Mouse (Mus musculus) left cerebral cortex, postnatal 4 days (tissue): ENCODE results near the gene S1pr1. TPM values are rescaled to one million over a fixed set of nuclear protein-coding genes. Genes with fewer than 3 reads are reported as not detected.

Experiments used
- DNase-seq: peaks from one replicate; pipeline ENCODE4 v3.0.0-alpha.2; 2022
- intact Hi-C: fragments of 180-260 bp; cut with DNase I; formaldehyde crosslinking; loops from one replicate; pipeline ENCODE4 v1.15.1; 2025
- total RNA-seq, 2 experiments: library from RNA; stranded (reverse); gene quantifications; 2 replicates each; pipeline ENCODE4 v1.2.3; 2021

Gene S1pr1
- 10 to 100 TPM; 27.0 to 27.5 TPM for total RNA-seq

GRCm38 (mm10) chr3:115714671-115715651 lies at the start of gene S1pr1:
Gene S1pr1 (minus strand): TSS chr3:115715072.
- intact Hi-C loops: loop anchor here (10.0 kb wide), 1 partner anchor 220 kb away; no protein-coding TSS in a partner anchor
- DNase-seq: peak; percentile 76

DNA sequence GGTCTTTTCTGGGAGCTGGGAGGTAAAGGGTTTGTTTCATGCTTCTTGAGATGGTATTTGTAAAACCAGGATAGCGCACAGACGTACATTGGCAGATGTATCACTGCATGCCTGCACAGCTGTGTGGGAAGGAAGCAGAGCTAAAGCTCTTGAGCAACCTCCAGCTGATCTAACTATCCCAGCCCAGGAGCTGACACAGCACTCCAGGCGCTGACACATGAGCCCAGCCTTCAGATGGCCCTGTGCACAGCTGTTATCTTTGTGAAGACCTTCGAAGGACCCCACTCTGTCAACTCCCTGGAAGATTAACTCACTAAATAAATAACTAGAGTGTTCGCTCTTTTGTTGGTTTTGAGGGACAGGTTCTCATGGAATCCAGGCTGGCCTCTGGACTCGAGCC lies 48.4 kb upstream of the S1pr1 start:
- no peak for DNase-seq
- intact Hi-C loops: no loop called here

DNA sequence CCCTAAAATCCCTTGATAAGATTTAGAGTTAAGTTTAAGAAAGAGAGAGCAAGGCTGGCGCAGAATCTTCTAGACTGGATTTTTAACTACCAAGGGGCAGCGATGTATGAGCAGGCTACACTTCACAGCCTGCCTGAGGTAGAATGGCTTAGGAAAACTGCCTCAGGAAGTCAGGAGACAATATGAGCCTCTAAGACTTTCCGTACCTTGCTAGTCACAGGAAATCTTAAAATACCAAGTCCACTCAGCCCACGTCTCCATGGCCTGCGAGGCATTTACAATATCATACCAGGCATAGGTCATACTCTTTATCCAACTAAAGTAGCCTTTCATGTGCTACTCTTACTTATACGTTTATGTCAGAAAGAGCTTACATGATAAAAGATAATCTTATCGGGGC lies 48.0 kb upstream of the S1pr1 start:
- no peak for DNase-seq
- intact Hi-C loops: no loop called here

DNA sequence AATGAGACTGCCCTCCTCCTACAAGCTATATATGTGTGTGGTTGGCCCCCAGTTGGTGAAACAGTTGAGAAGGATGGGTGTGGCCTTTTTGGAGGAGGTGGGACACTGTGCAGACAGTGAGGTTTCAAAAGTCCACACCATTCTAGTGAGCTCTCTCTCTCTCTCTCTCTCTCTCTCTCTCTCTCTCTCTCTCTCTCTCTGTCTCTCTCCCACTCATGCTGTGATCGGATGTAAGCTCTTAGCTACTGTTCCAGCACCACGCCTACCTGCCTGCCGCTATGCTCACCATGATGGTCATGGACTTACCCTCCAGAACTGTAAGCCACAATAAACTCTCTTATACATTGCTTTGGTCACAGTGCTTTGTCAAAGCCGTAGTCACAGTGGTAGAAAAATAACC lies 44.8 kb upstream of the S1pr1 start:
- intact Hi-C loops: no loop called here
- no peak for DNase-seq

GRCm38 (mm10) chr3:115758455-115758912 lies 43.6 kb upstream of the S1pr1 start:
- no peak for DNase-seq
- intact Hi-C loops: no loop called here

DNA sequence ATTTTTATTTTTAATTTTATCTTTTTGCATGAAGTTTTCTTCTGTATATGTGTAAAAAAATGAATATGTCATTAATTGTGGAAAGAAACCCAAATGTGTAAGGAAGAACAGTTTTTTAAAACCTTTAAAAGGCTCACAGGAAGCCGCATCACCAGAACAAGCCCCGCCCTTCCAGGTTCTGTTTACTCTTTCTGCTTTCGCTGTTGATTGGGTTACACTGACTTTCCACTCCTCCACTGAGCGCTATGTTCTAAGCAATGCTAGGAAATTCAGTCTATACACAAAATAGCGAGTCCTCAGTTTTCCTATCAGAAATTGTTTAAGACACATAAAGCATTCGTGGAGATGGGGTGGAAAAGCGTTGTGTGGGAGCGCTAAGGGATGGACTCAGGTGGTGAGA lies 39.6 kb upstream of the S1pr1 start:
- DNase-seq: no peak
- intact Hi-C loops: no loop called here

GRCm38 (mm10) chr3:115750369-115750768 lies 35.5 kb upstream of the S1pr1 start:
- intact Hi-C loops: no loop called here
- DNase-seq: no peak

GRCm38 (mm10) chr3:115748289-115748989 lies 33.6 kb upstream of the S1pr1 start:
- DNase-seq: no peak
- intact Hi-C loops: no loop called here

DNA sequence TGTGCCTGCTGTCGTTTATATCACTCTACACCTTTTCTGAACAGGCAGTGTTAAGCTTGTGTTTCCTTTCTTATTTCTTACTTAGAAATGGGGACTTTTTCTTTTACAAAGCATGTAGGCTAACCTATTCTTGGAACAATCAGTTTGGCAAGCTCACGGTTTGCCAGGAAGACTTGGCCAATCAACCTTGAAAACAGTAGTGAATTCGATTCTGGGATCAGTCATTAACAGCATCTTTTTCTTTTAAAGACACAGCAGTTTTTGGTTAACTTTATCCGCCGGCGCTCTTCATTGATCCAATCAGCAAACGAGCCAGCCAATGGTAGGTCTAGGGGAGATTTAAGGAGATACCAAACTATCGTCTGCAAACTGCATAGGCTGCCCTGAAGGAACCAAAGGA lies 31.6 kb upstream of the S1pr1 start:
- intact Hi-C loops: no loop called here
- DNase-seq: no peak

GRCm38 (mm10) chr3:115745088-115745487 lies 30.2 kb upstream of the S1pr1 start:
- intact Hi-C loops: no loop called here

DNA sequence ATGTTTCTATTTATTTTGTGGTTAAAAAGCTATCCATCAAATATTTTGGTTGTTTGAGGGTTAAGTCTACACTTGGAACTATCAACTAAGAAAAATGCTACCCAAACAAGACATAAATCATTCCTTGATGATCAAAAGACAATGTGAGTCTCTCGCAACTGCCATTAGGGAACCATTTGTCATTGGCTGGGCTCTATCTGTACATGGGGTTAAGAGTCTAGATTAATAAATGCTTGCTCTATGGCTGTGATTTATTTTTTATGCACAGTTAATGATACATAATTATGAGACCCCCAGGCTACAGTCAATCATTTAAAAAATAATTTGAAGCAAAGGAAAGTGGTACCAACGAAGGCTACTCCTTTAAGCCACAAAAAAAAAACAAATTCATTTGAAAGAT lies 23.7 kb upstream of the S1pr1 start:
- no peak for DNase-seq
- intact Hi-C loops: no loop called here

More at GRCm38 (mm10) chr3:115745088-115745487, 30.2 kb upstream of the S1pr1 start:
- no peak for DNase-seq

- DNase-seq: peak; percentile 57
- intact Hi-C loops: no loop called here
These were observed 23.0 kb upstream of the S1pr1 start for GRCm38 (mm10) chr3:115737785-115738318.

GRCm38 (mm10) chr3:115735540-115735939 lies 20.7 kb upstream of the S1pr1 start:
- intact Hi-C loops: no loop called here
- no peak for DNase-seq

DNA sequence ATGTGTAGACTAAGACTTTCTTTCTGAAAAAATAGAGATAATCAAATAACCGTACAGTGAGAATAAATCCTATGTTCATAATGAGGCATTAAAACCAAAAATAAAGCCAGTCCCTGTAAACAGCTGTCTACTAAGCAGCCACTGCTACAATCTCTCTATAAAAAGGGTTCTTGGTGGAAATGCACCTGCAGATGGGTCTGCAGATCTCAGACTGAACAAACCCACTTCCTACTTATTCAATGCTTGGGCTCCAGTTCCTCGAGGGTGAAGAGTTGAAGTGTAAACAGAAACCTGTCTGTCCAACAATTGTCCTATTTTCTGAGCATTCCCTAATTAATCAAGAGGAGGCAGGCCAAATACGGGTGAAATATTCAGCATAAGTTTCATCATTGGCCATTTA lies 20.0 kb upstream of the S1pr1 start:
- no peak for DNase-seq
- intact Hi-C loops: no loop called here

DNA sequence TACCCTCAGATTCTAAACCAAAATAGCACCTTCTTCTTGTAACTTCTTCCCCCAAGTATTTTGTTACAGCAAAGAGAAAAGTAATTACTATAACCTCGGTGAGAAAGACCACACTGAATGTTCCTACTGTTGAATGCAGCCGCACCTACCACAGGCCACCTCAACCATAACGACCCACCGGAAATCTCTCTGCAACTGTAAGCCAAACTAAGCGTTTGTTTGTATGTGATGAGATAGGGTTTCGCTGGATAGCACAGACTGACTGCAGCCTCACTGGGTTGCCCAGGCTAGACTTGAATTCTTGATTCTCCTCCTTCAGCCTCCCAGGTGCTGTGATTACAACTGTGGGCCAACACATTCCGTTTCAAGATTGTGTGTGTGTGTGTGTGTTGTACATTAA lies 15.5 kb upstream of the S1pr1 start:
- intact Hi-C loops: no loop called here
- no peak for DNase-seq

DNA sequence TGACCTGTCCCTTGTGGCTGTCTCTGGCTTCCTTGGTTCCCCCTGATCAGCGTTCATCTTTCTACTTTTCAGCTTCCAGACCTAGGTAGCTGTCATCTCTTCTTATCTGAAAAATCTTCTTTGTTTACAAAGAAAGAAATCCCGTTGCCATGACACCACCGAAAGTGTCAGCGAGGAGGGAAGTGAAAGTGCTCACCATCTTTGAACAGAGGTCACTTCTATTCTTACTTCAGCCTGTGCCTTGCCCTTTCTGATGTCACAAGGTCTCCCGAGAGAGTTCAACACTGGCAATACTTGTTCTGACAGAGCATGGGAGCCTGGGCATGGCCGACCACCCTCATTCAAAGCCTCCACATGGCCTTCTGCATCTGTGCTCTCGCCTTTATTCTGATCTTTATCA lies 14.3 kb upstream of the S1pr1 start:
- intact Hi-C loops: no loop called here
- no peak for DNase-seq

DNA sequence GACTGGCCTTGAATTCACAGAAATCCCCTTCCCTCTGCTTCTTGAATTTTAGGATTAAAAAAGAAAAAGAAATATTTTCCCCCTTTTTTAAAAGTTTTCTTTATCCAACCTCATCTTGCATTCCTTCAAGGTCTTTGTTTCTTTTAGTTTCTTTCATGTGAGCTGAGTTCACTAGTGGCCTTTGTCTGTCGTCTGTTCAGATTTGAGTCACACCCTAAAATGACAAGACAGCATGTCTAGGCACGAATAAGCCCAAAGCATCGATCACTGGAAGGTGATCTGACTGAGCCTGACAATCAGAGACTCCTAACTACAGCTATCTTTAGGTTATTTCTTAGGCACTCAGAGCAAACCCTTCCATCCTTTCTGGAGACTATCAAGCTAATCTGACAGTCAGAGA lies 13.3 kb upstream of the S1pr1 start:
- intact Hi-C loops: no loop called here
- no peak for DNase-seq

DNA sequence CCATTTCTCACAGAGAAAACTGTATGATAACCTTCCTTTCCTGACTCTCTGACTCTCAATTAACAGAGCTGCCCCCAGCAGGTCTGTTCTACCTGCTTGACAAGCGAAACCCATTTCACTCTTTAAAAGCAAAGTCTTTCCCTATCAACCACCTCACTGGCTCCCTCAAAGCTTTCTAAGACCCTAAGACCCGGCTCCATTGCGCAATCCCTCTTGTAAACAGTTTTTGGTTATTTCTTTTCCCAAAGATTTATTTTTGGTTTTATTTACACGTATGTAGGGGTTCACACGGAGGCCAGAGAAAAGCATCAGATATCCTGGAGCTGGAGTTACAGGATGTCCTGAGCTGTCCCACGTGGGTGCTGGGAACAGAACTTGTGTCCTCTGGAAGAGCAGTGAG lies 4.0 kb upstream of the S1pr1 start:
- intact Hi-C loops: loop anchor here (10.0 kb wide), 1 partner anchor 216 kb away; no protein-coding TSS in a partner anchor
- no peak for DNase-seq

DNA sequence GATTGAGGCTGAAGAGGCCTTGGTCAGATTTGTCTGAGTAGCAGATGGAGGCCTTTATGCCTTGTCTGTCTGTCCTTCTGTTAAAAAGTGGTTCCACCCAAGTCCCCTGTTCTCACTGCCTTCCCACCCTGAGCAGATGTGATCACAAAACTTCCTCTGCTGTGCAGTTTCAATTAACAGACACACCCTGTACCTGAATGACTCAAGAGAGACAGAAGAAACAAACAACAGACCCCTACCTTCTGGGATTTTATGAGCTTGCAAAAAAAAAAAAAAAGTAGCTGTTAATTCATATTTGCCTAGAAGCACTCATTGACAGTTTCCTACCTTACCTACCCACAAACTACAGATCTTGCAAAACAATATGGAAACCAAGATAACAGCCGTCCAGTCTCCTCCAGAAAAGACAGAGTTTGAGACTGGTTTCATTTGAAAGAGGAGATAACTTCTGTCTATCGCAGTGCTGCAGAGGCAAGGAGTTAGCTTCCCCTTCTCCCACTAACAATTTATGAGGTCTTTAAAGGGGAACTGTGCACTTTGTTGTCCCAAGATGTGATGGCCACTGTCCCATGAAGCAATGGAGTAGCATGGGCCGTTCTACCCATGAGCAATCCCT lies 1.1 kb upstream of the S1pr1 start:
- no peak for DNase-seq
- intact Hi-C loops: loop anchor here (10.0 kb wide), 1 partner anchor 219 kb away; no protein-coding TSS in a partner anchor

- intact Hi-C loops: loop anchor here (10.0 kb wide), 1 partner anchor 221 kb away; no protein-coding TSS in a partner anchor
- DNase-seq: no peak
These were observed 830 bp downstream of the S1pr1 start for GRCm38 (mm10) chr3:115714049-115714435.
